Mouse (Mus musculus): ENCODE results near the gene Dchs2.

DNA sequence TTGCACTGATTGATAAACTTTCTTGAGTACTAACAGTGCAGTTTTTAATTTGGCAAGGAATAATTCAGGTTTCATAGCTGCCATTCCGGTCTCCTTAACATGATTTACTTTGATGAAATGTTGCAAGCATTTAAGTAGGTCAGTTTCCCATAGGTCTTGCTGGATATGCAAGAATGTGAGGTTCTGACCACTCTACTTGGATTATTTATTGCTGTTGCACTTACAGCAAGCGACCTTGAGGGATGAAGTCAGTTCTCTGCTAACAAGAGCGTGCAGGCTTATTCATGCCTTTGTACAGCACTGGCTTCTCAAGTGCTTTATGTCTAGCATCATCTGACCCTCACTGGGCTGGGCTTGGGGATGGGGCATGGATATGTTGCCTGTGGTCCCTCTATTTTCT is 35.9 kb downstream of the Dchs2 start:
- TF ChIP-seq CTCF (IDR thresholded peaks at IDR 0.05; ENCODE audit: low read depth) (no peak), EP300 (IDR thresholded peaks at IDR 0.05; ENCODE audit: low read depth) (no peak)

All from heart, postnatal 0 days (tissue).